In genomic region chr17:34804871-34805562, GRCm38 (mm10) we compare ENCODE assay signal across 14 mouse cellular contexts. TPM values are rescaled to one million over a fixed set of nuclear protein-coding genes. Genes with fewer than 3 reads are reported as not detected.
A peak's percentile ranks its signal among the peaks of the same experiment; 100 is the strongest.
DNase-seq lines count a peak whose midpoint lies in the region; ATAC-seq and TF ChIP-seq lines count a peak whose summit lies in the region.
"Had no signal": no experiment of that assay in that cellular context is flagged by ENCODE, and none has a peak within 500 bp of the region (broad histone marks: within the 10 kb centered on the region; RNA-seq: fewer than 3 reads in every experiment).

No protein-coding gene starts in this region.

- no peaks in the 10 kb centered on the region for H3K4me1 ChIP-seq in liver, embryonic 11.5 days (replicated peaks; ENCODE audit: control insufficient read depth, insufficient read depth, low read length)
- no peaks in the 10 kb centered on the region for H3K4me1 ChIP-seq in olfactory bulb, adult 2 months (ENCODE audit: control insufficient read depth, insufficient read depth, low read length)
- H3K4me1 ChIP-seq in forebrain, embryonic 14.5 days (ENCODE audit: control insufficient read depth, insufficient read depth, low read length), result no peaks in the 10 kb centered on the region
- H3K4me1 ChIP-seq: hindbrain, embryonic 10.5 days; liver, embryonic 13.5 days; neural tube, embryonic 12.5 days had no signal

- no peak for ATAC-seq in liver, embryonic 11.5 days (replicated peaks; ENCODE audit: low FRiP score)
- ATAC-seq in forebrain, embryonic 14.5 days, result no peak

- H3K36me3 ChIP-seq in liver, embryonic 11.5 days (ENCODE audit: control insufficient read depth, insufficient read depth, low read length), result no peaks in the 10 kb centered on the region
- H3K36me3 ChIP-seq in forebrain, embryonic 14.5 days (ENCODE audit: control insufficient read depth, insufficient read depth, low read length), result no peaks in the 10 kb centered on the region
- H3K36me3 ChIP-seq: hindbrain, embryonic 10.5 days; liver, embryonic 13.5 days; neural tube, embryonic 12.5 days had no signal

- WGBS in liver, embryonic 11.5 days, result 63% methylated on average over 6 of the region's 6 CpGs
- 75% methylated on average over 6 of the region's 6 CpGs for WGBS in olfactory bulb, adult 2 months
- 75% methylated on average over 6 of the region's 6 CpGs for WGBS in forebrain, embryonic 14.5 days

- H3K27ac ChIP-seq in liver, embryonic 11.5 days (ENCODE audit: low read depth, low read length), result no peak overlapping the region
- no peak overlapping the region for H3K27ac ChIP-seq in olfactory bulb, adult 2 months (ENCODE audit: insufficient read depth, low read depth, low read length)
- no peak overlapping the region for H3K27ac ChIP-seq in forebrain, embryonic 14.5 days (ENCODE audit: low read depth, low read length)
- H3K27ac ChIP-seq: hindbrain, embryonic 10.5 days; liver, embryonic 13.5 days; neural tube, embryonic 12.5 days had no signal

- no peak for TF ChIP-seq POLR2A in olfactory bulb, adult 2 months (IDR thresholded peaks at IDR 0.05; ENCODE audit: insufficient read depth, low read depth, low read length)

- 0 out of 2 replicates have a peak, but pooled peaks have one; percentile 8 for TF ChIP-seq CTCF in olfactory bulb, adult 2 months (IDR thresholded peaks at IDR 0.05; ENCODE audit: insufficient read depth, low read depth, low read length)

- peak; percentile 46 for DNase-seq in adrenal gland, postnatal 14 days
- no peak for DNase-seq in adrenal gland, adult (ENCODE audit: inconsistent age in 2 of 2, low spot score in 1 of 2)
- DNase-seq in liver, result peak; percentile 28
- no peak for DNase-seq in liver, embryonic 11.5 days (ENCODE audit: low spot score)
- peak; percentile 4 for DNase-seq in MEL-GATA-1-ER (ENCODE audit: extremely low read depth, low read depth)
- no peak for DNase-seq in frontal cortex, adult 2 months (ENCODE audit: extremely low spot score in 1 of 2, low spot score in 1 of 2)
- no peak for DNase-seq in forebrain, embryonic 14.5 days (ENCODE audit: low spot score)
- DNase-seq: cerebellum, postnatal 25 days; gastrocnemius, postnatal 14 days; liver, embryonic 13.5 days had no signal

- no peak overlapping the region for H3K4me3 ChIP-seq in liver, embryonic 11.5 days (ENCODE audit: low read depth, low read length)
- H3K4me3 ChIP-seq in olfactory bulb, adult 2 months (ENCODE audit: insufficient read depth, low read depth, low read length), result no peak overlapping the region
- H3K4me3 ChIP-seq in forebrain, embryonic 14.5 days (ENCODE audit: low read depth, low read length), result no peak overlapping the region
- H3K4me3 ChIP-seq: hindbrain, embryonic 10.5 days; liver, embryonic 13.5 days; neural tube, embryonic 12.5 days had no signal

- H3K9me3 ChIP-seq in liver, embryonic 11.5 days (ENCODE audit: control insufficient read depth, low read length), result peaks cover 4% of the 10 kb centered on the region; the same call in 1 of the 2 replicates
- no peaks in the 10 kb centered on the region for H3K9me3 ChIP-seq in forebrain, embryonic 14.5 days (replicated peaks; ENCODE audit: control insufficient read depth, low read length)

- H3K27me3 ChIP-seq in liver, embryonic 11.5 days (replicated peaks; ENCODE audit: control insufficient read depth, insufficient read depth, low read length), result no peaks in the 10 kb centered on the region
- H3K27me3 ChIP-seq in forebrain, embryonic 14.5 days (replicated peaks; ENCODE audit: control insufficient read depth, insufficient read depth, low read length), result no peaks in the 10 kb centered on the region
- H3K27me3 ChIP-seq: liver, embryonic 13.5 days; neural tube, embryonic 12.5 days had no signal

- H3K4me2 ChIP-seq in liver, embryonic 11.5 days, result no peak overlapping the region
- H3K4me2 ChIP-seq in forebrain, embryonic 14.5 days (ENCODE audit: low read length), result no peak overlapping the region
- H3K4me2 ChIP-seq: liver, embryonic 13.5 days; neural tube, embryonic 12.5 days had no signal

- no peak overlapping the region for H3K9ac ChIP-seq in liver, embryonic 11.5 days (ENCODE audit: low read depth, low read length)
- H3K9ac ChIP-seq in forebrain, embryonic 14.5 days (ENCODE audit: low read length), result no peak overlapping the region
- H3K9ac ChIP-seq: liver, embryonic 13.5 days; neural tube, embryonic 12.5 days had no signal

RNA-seq across cellular contexts. Expression of gene Cyp21a1, which starts 0.7 kb away (rescaled TPM):
- 3,653 and 3,825 TPM in 2 replicates for total RNA-seq in adrenal gland, postnatal 14 days (2021)
- polyA plus RNA-seq in liver, embryonic 11.5 days (2014; fragmentation: Nextera tagmentation; extraction: Ambion mirVana), result not detected in 2 replicates
- polyA plus RNA-seq in olfactory bulb, adult 2 months (2012; ENCODE audit: insufficient read depth, insufficient read length, low replicate concordance, missing spikeins), result not detected in 2 replicates
- polyA plus RNA-seq in frontal cortex, adult 2 months (2012; rRNA removed), result 0.04 TPM in 1 of 2 replicates, not detected in the other
- not detected in 2 replicates for polyA plus RNA-seq in forebrain, embryonic 14.5 days (2014; fragmentation: Nextera tagmentation; extraction: Ambion mirVana)
- total RNA-seq: megakaryocyte-erythroid progenitor cell, adult 5-6 weeks had no signal
- polyA plus RNA-seq: hindbrain, embryonic 10.5 days; liver, embryonic 13.5 days; neural tube, embryonic 12.5 days had no signal

RNA-seq across cellular contexts. Expression of gene Stk19, which starts 31.7 kb away (rescaled TPM):
- total RNA-seq in adrenal gland, postnatal 14 days (2021), result 38.0 and 38.6 TPM in 2 replicates
- 25.1 and 27.1 TPM in 2 replicates for polyA plus RNA-seq in liver, embryonic 11.5 days (2014; fragmentation: Nextera tagmentation; extraction: Ambion mirVana)
- polyA plus RNA-seq in olfactory bulb, adult 2 months (2012; ENCODE audit: insufficient read depth, insufficient read length, low replicate concordance, missing spikeins), result not detected in 2 replicates
- 71.8 and 77.6 TPM in 2 replicates for polyA plus RNA-seq in frontal cortex, adult 2 months (2012; rRNA removed)
- 31.7 and 33.8 TPM in 2 replicates for polyA plus RNA-seq in forebrain, embryonic 14.5 days (2014; fragmentation: Nextera tagmentation; extraction: Ambion mirVana)

RNA-seq across cellular contexts. Expression of gene Dxo, which starts 31.8 kb away (rescaled TPM):
- total RNA-seq in adrenal gland, postnatal 14 days (2021), result 65.0 and 65.5 TPM in 2 replicates
- 55.4 and 56.3 TPM in 2 replicates for polyA plus RNA-seq in liver, embryonic 11.5 days (2014; fragmentation: Nextera tagmentation; extraction: Ambion mirVana)
- not detected in 2 replicates for polyA plus RNA-seq in olfactory bulb, adult 2 months (2012; ENCODE audit: insufficient read depth, insufficient read length, low replicate concordance, missing spikeins)
- polyA plus RNA-seq in frontal cortex, adult 2 months (2012; rRNA removed), result 47.3 and 56.4 TPM in 2 replicates
- 54.9 and 66.4 TPM in 2 replicates for polyA plus RNA-seq in forebrain, embryonic 14.5 days (2014; fragmentation: Nextera tagmentation; extraction: Ambion mirVana)

RNA-seq across cellular contexts. Expression of gene Skiv2l, which starts 45.0 kb away (rescaled TPM):
- 55.0 and 60.0 TPM in 2 replicates for total RNA-seq in adrenal gland, postnatal 14 days (2021)
- polyA plus RNA-seq in liver, embryonic 11.5 days (2014; fragmentation: Nextera tagmentation; extraction: Ambion mirVana), result 43.7 and 44.8 TPM in 2 replicates
- polyA plus RNA-seq in olfactory bulb, adult 2 months (2012; ENCODE audit: insufficient read depth, insufficient read length, low replicate concordance, missing spikeins), result not detected in 2 replicates
- polyA plus RNA-seq in frontal cortex, adult 2 months (2012; rRNA removed), result 72.8 and 77.5 TPM in 2 replicates
- 36.6 and 46.9 TPM in 2 replicates for polyA plus RNA-seq in forebrain, embryonic 14.5 days (2014; fragmentation: Nextera tagmentation; extraction: Ambion mirVana)

RNA-seq across cellular contexts. Expression of gene Nelfe, which starts 45.2 kb away (rescaled TPM):
- total RNA-seq in adrenal gland, postnatal 14 days (2021), result 54.4 and 58.4 TPM in 2 replicates
- 108 and 114 TPM in 2 replicates for polyA plus RNA-seq in liver, embryonic 11.5 days (2014; fragmentation: Nextera tagmentation; extraction: Ambion mirVana)
- polyA plus RNA-seq in olfactory bulb, adult 2 months (2012; ENCODE audit: insufficient read depth, insufficient read length, low replicate concordance, missing spikeins), result not detected in 2 replicates
- 60.8 and 66.2 TPM in 2 replicates for polyA plus RNA-seq in frontal cortex, adult 2 months (2012; rRNA removed)
- polyA plus RNA-seq in forebrain, embryonic 14.5 days (2014; fragmentation: Nextera tagmentation; extraction: Ambion mirVana), result 82.9 and 92.3 TPM in 2 replicates

Comparison
In these comparisons a context has a peak if more than half of its experiments do, and no peak if none do; other contexts are left out.
1. DNase-seq: peak in adrenal gland, postnatal 14 days (single experiment), liver (single experiment) and MEL-GATA-1-ER (single experiment); none in adrenal gland, adult (0 of 2), liver, embryonic 11.5 days (single experiment), frontal cortex, adult 2 months (0 of 2) and forebrain, embryonic 14.5 days (single experiment).
2. RNA of gene Stk19, which starts 31.7 kb away (polyA plus RNA-seq): 71.8 to 77.6 TPM in frontal cortex, adult 2 months, 31.7 to 33.8 TPM in forebrain, embryonic 14.5 days and 25.1 to 27.1 TPM in liver, embryonic 11.5 days; not detected in olfactory bulb, adult 2 months; every median in the first group is over 10 times any median in the second.
3. RNA of gene Dxo, which starts 31.8 kb away (polyA plus RNA-seq): 55.4 to 56.3 TPM in liver, embryonic 11.5 days, 54.9 to 66.4 TPM in forebrain, embryonic 14.5 days and 47.3 to 56.4 TPM in frontal cortex, adult 2 months; not detected in olfactory bulb, adult 2 months; every median in the first group is over 10 times any median in the second.